Mouse (Mus musculus): ENCODE results near the gene Prss2.

The Prss2 gene

GRCm38 (mm10) chr6:41554295-41555169, 32.9 kb downstream of the Prss2 start:
- peak; percentile 96 for DNase-seq (ENCODE audit: low read depth, low spot score)

- DNase-seq (ENCODE audit: low read depth, low spot score): peak; percentile 68
Observed at GRCm38 (mm10) chr6:41556389-41556788, 34.8 kb downstream of the Prss2 start.

- peak; percentile 53 for DNase-seq (ENCODE audit: low read depth, low spot score)
Observed at GRCm38 (mm10) chr6:41557468-41557867, 35.9 kb downstream of the Prss2 start.

GRCm38 (mm10) chr6:41558271-41558670, 36.7 kb downstream of the Prss2 start:
- peak; percentile 80 for DNase-seq (ENCODE audit: low read depth, low spot score)

- DNase-seq (ENCODE audit: low read depth, low spot score): peak; percentile 70
Observed at GRCm38 (mm10) chr6:41559331-41559730, 37.7 kb downstream of the Prss2 start.

- DNase-seq (ENCODE audit: low read depth, low spot score): no peak
Observed at GRCm38 (mm10) chr6:41560273-41560672, 38.7 kb downstream of the Prss2 start.

GRCm38 (mm10) chr6:41562598-41562997, 41.0 kb downstream of the Prss2 start:
- DNase-seq (ENCODE audit: low read depth, low spot score): no peak

- DNase-seq (ENCODE audit: low read depth, low spot score): peak; percentile 48
Observed at GRCm38 (mm10) chr6:41563104-41563951, 41.7 kb downstream of the Prss2 start.

- no peak for DNase-seq (ENCODE audit: low read depth, low spot score)
Observed at GRCm38 (mm10) chr6:41565261-41565660, 43.7 kb downstream of the Prss2 start.

- no peak for DNase-seq (ENCODE audit: low read depth, low spot score)
Observed at GRCm38 (mm10) chr6:41566965-41567364, 45.4 kb downstream of the Prss2 start.

- DNase-seq (ENCODE audit: low read depth, low spot score): no peak
Observed at GRCm38 (mm10) chr6:41569078-41569477, 47.5 kb downstream of the Prss2 start.
